Mouse (Mus musculus) myocyte (in vitro differentiated cells): ENCODE data around the gene Sobp.

Source experiments
- CEBPB ChIP-seq: IDR thresholded peaks from 2 replicates; pipeline ENCODE4 v1.6.1; 2011; ENCODE audit warnings: mild to moderate bottlenecking, moderate library complexity; ENCODE audit not compliant: poor library complexity, insufficient read depth, severe bottlenecking
- MYOD1 ChIP-seq, 3 experiments: IDR thresholded peaks; one replicate each; pipeline ENCODE4 v1.6.1; 2011; ENCODE audit warnings: control low read depth in 2 of 3, low read depth in 2 of 3, mild to moderate bottlenecking in 2 of 3, moderate library complexity in 1 of 3; ENCODE audit not compliant: insufficient read length in 2 of 3, control insufficient read depth in 1 of 3
- POLR2A ChIP-seq: IDR thresholded peaks from one replicate; pipeline ENCODE4 v1.6.1; 2011; ENCODE audit warnings: low read depth, mild to moderate bottlenecking, control low read depth, moderate library complexity; ENCODE audit not compliant: insufficient read length
- TCF12 ChIP-seq: IDR thresholded peaks from one replicate; pipeline ENCODE4 v1.6.1; 2011; ENCODE audit warnings: mild to moderate bottlenecking, control low read depth; ENCODE audit not compliant: poor library complexity, insufficient read depth, severe bottlenecking

- TF ChIP-seq TCF12 (no peak), MYOD1 (IDR thresholded peaks at IDR 0.05; ENCODE audit: control insufficient read depth in 1 of 3, insufficient read length in 2 of 3, low read depth in 2 of 3) (no peak), CEBPB (no peak), POLR2A (no peak)
Measured at GRCm38 (mm10) chr10:43124561-43124960, 49.8 kb downstream of the Sobp start.
